Mouse (Mus musculus): Measurements from ENCODE around the gene Plppr3.

Gene Plppr3

DNA sequence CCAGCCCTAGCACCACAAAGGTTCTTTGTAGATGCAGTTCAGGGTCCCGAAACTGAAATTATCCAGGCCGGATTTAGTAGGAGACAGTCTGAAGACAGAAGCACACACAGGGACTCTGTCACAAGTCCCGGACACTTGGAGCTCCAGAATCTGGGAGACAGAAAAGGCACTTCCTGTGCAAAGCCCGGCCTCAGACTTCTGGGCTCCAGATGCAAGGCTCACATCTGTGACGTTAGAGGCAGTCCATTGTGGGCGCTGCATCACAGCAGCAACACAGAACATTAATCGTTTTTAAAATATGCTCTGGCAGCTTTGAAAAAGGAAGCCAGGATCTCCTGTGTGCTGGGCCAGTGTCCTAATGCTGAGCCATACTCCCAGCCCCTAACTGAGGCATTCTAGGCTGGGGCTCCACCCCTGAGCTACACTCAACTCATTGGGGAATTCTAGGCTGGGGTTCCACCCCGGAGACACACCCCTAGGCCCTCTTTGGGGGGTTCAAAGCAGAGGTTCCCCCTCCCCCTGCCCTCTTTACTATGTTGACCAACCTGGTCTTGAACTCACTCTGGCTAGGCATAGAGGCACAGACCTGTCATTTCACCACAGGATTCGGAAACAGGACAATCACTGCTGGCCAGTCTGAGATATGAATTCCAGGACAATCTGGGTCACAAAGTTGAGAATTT, 22.2 kb downstream of the Plppr3 start:
- DNase-seq (ENCODE audit: low spot score), result no peak

GRCm38 (mm10) chr10:79851653-79852052, 22.8 kb downstream of the Plppr3 start:
- no peak for DNase-seq (ENCODE audit: low spot score)

- no peak for DNase-seq (ENCODE audit: low spot score)
Measured at GRCm38 (mm10) chr10:79849941-79850628, 24.3 kb downstream of the Plppr3 start.

DNA sequence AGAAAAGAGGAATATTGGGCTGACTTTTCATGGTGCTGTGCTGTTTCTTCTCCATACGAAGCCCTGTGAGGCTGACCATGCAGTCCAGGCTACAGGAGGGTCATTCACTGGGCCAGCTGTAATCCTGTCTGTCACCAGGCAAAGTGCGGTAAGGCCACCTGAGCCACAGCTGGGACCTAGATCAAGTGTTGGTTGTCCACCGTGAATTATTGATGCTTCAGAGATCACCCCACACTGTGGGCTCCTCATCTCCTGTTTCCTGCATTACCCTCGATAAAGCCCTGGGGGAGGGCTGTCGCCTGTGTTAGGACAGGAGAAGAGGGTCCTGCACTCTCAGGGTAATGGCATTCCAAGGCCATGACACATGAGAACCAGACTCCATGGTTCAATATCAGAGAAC, 27.9 kb downstream of the Plppr3 start:
- no peak for DNase-seq (ENCODE audit: low spot score)

DNA sequence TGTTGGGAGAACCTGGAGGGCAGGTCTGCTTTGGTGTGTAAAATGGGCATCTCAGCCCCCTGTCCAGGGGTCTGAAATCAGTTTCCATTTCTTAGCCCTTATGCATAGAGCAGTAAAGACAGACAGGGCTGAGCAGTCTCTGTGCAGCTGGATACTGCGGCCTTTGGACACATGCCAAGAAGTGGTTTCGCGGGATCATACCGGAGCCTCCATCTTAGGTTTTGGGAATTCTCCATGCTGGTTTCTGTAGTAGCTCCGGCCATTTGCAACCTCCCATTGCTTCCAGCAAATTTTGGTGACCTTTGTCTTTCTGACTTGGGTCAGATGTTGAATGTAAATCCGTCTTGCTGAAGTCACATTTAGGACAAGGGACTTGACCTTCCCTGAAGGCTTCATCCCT, 31.0 kb downstream of the Plppr3 start:
- no peak for DNase-seq (ENCODE audit: low spot score)

DNA sequence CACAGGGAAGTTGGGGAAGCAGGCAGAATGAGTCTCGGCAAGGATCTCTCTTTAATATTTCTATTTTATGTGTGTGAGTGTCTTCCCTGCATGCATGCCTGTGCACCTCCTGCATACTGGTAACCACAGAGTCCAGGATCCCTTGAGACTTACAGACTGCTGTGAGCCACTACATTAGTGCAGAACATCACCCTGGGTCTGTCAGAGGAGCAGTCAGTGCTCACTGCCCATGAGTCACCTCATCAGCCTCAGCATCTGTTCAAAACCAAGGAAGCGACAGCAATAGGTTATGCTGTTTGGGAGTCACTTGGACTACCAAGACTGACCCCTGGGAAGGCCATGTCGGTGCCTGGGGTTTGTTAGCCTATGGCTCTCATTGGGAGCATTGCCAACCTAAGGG, 32.1 kb downstream of the Plppr3 start:
- no peak for DNase-seq (ENCODE audit: low spot score)

DNA sequence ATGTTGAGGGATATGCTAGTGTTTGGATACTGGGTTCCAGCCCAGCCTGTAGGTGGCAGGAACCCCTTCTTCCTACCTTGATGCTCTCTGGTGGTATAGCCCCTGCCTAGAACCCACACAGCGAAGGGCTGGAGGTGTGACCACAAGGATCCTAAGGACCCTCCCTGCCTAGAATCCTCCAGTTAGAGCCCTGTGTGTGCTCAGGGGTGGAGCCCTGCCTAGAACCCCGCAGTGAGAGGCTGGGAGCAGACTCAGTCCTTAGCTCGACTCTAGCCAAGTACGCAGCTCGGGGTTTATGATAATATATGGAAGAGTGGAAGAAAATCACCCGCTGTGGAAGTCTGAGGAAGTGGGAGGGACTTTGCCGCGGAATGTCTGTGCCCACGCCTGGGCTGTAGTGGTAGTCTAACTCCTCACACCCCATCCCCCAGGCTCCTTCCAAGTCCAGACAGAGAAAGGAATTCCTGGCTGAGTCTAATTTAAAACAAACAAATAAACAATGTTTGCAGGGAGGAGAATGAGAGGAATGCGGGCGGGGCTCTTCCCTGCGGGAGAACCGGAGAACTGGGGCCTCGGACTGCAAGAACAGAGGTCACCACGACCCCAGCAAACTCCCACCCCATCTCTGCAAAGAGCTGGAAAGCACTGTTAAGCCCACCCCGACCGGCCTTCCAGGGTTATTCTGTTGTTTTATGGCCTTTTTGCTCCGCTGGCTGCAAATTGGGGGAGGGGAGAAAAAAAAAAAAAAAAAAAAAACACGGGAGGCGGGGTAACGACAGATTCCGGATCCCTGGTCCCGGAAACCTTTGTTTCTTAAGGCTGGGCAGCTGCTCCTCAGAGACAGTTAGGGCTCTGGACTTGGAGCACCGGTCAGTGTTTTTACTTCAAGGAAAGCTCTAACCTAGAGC, 33.5 kb downstream of the Plppr3 start:
- DNase-seq (ENCODE audit: low spot score), result peak; percentile 59

DNA sequence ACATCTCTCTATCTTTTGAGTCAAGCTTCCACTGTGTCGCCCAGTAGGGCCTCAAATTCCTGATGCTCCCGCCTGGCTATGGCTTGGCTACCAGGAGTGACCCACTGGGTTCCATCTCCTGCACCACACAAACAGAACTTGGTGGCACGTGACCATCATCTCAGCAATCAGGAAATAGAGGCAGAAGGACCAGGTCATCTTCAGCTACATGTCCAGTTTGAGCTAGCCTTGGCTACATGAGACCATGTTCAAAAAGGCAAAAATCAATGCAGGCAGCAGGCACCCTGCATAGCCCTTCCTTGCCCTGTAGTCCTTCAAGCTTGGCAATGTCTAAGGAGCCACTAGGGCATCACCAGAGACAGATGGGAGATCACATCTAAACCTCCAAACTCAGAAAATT, 34.3 kb downstream of the Plppr3 start:
- DNase-seq (ENCODE audit: low spot score), result no peak

DNA sequence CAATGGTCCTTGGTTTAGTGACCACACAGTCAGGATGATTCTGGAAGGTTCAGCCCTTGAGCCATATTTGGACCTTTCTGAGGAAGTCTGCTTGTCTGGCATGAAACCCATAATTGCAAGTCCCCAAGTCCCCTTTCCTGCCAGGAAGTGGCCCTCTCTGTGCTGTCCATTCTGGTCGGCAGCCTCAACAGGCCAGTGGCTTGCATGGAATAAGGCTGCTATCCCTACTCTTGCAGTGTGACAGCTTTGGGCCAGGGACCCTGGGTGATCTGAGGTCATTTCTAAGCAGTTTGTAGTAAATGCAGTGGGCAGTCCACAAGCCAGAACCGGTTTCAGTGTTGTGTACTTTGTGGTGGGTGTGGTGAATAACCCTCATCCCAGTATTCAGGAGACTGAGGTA, 36.3 kb downstream of the Plppr3 start:
- DNase-seq (ENCODE audit: low spot score), result no peak

DNA sequence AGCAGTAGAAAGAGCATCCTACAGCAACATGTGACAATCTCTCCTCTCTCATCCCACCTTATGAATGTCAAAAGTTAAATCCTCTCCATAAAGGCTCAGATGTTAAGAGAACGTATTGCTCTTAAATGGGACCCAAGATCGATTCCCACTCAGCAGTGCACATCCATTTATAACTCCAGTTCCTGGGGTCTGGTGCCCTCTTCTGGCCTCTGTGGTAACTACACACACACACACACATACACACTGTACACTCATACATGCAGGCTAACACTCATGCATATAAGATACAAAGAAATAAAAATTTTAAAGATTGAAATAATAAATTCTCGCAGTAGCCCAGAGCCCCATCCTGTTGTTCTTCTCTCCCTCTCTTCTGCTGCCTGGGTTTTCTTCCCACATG, 37.5 kb downstream of the Plppr3 start:
- DNase-seq (ENCODE audit: low spot score), result no peak

DNA sequence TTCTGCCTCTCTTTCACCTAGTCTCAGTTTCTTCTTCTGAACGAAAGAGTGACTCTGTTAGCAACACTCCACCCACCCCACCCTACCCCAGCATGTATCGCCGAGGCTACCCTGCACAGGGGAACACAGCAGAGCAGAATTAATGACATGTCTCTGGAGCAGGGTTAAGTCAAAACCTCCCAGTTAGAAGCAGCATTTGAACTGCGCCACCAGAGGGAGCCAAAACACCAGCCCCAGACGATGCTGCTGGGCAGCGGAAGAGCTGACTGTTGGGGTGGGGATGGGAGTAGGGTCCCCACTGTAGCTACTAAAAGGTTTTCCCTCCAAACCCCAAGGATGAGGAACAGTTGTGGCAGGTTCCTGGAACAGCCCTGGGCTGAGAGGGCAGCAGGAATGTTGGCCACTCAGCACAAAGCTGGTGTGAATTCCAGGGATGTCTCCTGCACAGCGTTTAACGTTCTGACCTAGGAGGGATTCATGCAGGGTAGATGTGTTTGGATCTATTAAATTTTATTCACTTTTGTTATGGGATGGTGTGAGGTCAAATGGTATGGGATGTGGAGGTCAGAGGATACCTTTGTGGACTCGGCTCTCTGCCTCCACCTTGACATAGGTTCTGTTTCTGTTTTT, 39.5 kb downstream of the Plppr3 start:
- no peak for DNase-seq (ENCODE audit: low spot score)

DNA sequence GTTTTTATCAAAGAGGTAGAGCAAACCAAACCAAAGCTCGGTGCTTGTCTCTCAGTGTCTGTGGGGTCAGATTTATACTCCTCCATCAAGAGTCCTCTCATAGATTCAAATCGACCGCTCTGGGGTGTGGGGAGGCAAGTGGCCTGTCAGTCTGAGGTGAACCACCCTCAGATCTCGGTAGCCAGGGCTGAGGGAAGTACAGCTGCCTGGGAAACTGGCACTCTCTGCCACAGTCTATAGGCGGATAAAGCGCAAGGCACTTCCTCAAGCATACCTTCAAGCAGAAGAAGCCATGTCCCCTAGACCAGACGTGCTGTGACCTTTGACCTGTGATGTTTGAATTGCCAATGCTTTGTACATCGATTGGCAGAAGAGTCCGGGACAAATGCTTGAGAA, 41.6 kb downstream of the Plppr3 start:
- DNase-seq (ENCODE audit: low spot score), result no peak

DNA sequence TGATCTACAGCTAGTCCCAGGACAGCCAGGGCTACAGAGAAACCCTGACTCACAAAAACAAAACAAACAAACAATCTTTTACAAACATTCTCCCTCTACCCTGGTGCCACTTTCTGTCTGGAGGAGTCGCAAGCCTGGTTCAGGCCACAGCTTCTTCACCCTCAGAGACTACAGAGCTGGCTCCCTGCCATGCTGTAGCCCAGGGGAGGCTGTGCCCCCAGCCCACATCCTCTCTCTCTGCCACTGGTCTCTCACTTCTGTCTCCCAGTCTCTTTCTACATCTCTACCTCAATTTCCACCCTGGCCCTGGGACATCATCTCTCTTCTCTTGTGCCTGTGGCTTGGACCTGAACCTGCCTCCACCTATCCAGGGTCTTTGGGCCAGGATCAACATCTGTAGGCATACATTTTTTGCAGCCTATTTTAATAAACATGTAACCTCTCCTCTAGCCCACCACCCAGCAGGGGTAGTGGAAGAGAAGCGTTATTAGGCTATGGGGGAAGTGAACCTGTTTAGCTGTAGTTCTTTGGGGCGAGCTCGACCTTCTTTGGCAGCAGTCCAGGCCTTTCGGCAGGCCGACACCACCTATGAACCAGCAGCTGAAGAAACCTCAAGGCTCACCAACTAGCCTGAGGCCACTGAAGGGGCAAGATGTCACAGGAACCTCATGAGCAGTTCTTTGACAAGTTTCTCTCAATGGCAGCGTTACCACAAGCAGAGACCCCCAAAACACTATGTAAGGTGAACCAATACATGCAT, 42.2 kb downstream of the Plppr3 start:
- no peak for DNase-seq (ENCODE audit: low spot score)

DNA sequence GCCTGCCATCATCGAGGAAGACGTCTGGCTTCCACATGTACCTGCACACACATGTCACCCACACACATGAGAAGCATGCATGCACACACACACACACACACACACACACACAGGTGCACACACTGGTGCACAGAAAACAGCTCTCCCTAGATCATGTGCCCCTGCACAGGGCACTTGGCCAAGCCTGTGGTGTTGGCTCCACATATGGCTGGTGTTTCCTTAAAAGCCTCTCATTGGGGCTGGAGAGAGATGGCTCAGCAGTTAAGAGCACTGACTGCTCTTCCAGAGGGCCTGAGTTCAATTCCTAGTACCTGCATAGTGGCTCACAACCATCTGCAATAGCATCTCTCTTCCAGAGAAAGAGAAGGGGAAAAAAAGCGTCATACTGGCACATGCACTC, 42.9 kb downstream of the Plppr3 start:
- DNase-seq (ENCODE audit: low spot score), result no peak

- DNase-seq (ENCODE audit: low spot score), result no peak
Measured at GRCm38 (mm10) chr10:79824413-79824812, 50.0 kb downstream of the Plppr3 start.

GRCm38 (mm10) chr10:79823011-79823410, 51.4 kb downstream of the Plppr3 start:
- DNase-seq (ENCODE audit: low spot score), result no peak

GRCm38 (mm10) chr10:79822372-79822771, 52.1 kb downstream of the Plppr3 start:
- no peak for DNase-seq (ENCODE audit: low spot score)

DNA sequence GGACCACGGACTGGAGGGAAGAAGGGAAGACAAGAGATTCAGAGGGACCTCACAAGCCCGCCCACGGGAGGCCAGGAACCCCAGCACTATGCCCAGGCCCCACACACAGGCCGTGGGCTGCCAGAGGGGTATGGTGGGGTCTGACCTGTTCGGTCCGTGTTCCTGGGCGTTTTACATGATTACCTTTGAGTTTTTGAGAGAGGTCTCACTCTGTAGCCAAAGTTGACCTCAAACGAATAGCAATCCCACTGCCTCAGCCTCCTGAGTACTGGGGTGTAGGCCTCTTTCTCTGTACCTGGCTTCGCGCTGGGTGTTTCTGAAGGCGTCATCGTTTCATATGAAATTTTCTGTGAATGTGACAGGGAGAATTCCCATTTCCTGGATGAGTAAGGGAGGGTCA, 52.7 kb downstream of the Plppr3 start:
- DNase-seq (ENCODE audit: low spot score), result no peak

- DNase-seq (ENCODE audit: low spot score), result no peak
Measured at GRCm38 (mm10) chr10:79820782-79821181, 53.7 kb downstream of the Plppr3 start, which contains the start of gene Misp. Gene Misp (plus strand): TSS chr10:79820989.

DNA sequence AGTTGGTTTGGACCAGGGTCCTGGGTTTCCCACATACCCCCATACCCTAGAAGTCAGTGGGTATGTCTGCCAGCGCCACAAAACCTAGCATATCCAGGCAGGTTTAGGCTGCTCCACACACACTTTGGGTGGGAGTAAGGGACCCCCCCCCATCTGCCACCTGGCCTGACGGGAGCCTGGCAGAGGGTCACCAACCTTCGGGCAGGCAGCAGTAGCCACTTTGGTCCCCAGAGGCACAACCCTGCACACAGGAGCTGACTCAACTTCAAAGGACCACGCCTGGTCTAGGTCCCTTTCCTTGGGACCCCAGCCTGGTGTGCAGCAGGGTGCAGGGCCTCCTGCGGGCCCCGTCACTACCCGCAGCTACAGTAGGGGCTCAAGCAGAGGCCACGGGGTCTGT, 54.2 kb downstream of the Plppr3 start:
- no peak for DNase-seq (ENCODE audit: low spot score)

DNA sequence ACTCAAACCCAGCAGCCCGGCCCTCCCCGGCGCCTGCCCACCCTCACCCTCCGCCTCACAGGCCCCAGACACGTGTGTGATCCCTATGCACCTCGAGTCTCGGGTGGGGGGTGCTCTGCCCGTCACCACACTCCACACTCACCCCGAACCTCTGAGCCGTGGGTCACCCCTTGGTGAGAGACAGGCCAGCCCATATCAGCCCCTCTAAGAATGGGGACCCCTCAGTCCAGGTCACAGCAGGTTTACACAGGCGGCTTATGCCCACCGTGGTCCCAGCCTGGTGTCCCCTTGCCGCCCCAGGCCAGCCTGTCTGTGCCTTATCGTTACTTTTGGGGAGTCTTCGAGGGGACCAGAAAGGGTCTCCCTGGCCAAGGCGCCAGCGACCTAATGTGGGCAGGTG, 54.8 kb downstream of the Plppr3 start:
- DNase-seq (ENCODE audit: low spot score), result no peak

GRCm38 (mm10) chr10:79818225-79818624, 56.2 kb downstream of the Plppr3 start:
- DNase-seq (ENCODE audit: low spot score), result no peak
